Mouse (Mus musculus): Measurements from ENCODE around the gene Crocc2. TPM values are rescaled to one million over a fixed set of nuclear protein-coding genes. Genes with fewer than 3 reads are reported as not detected.

Crocc2 gene
- polyA plus RNA-seq, 1 experiment from 2014 or later = not detected

DNA sequence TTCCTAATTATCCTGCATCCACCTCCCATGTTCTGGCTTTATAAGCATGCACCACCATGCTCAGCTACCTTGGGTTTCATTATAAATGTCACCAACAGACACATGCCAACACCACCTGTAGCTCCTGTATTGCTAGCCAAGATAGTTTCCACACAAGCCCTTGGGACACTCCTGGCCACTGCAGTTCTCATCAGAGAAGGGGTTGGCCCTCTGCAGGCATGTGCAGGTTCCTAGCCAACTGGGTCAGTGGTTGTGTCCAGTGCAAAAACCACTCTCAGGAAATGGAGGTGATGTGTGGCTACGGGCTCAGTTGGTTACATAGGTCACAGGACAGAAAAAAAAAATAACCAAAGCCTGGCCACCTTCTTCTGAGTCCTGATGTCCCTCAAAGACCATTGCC lies 25.7 kb upstream of the Crocc2 start:
- WGBS (ENCODE audit: insufficient replicate concordance) = 55% methylated on average over 1 of the region's 1 CpGs
- Histone ChIP-seq H3K27me3 (ENCODE audit: insufficient read depth, low read length) (no peaks in the 10 kb centered on the region), H3K36me3 (replicated peaks; ENCODE audit: insufficient read depth, low read length) (no peaks in the 10 kb centered on the region), H3K4me3 (ENCODE audit: low read depth, low read length) (no peak overlapping the region), H3K9me3 (ENCODE audit: low read length) (no peaks in the 10 kb centered on the region), H3K9ac (replicated peaks) (no peak overlapping the region), H3K4me1 (ENCODE audit: insufficient read depth) (peaks cover 8% of the 10 kb centered on the region; the same call in 1 of the 2 replicates), H3K27ac (ENCODE audit: low read depth) (no peak overlapping the region), H3K4me2 (ENCODE audit: low read depth, low read length) (no peak overlapping the region)
- TF ChIP-seq EP300 (IDR thresholded peaks at IDR 0.05; ENCODE audit: low read depth) = no peak
- TF ChIP-seq CTCF (IDR thresholded peaks at IDR 0.05; ENCODE audit: low read depth) = no peak
- no peak for DNase-seq
- no peak for ATAC-seq

GRCm38 (mm10) chr1:93144176-93144575 lies 24.3 kb upstream of the Crocc2 start:
- Histone ChIP-seq H3K9ac (replicated peaks) (no peak overlapping the region), H3K36me3 (replicated peaks; ENCODE audit: insufficient read depth, low read length) (no peaks in the 10 kb centered on the region), H3K9me3 (ENCODE audit: low read length) (no peaks in the 10 kb centered on the region), H3K27ac (ENCODE audit: low read depth) (no peak overlapping the region), H3K4me1 (ENCODE audit: insufficient read depth) (peaks cover 4% of the 10 kb centered on the region; the same call in 1 of the 2 replicates), H3K4me3 (ENCODE audit: low read depth, low read length) (no peak overlapping the region), H3K27me3 (ENCODE audit: insufficient read depth, low read length) (no peaks in the 10 kb centered on the region), H3K4me2 (ENCODE audit: low read depth, low read length) (no peak overlapping the region)
- WGBS (ENCODE audit: insufficient replicate concordance) = 72% methylated on average over 9 of the region's 9 CpGs
- DNase-seq (no peak), ATAC-seq (no peak)
- no peak for TF ChIP-seq CTCF (IDR thresholded peaks at IDR 0.05; ENCODE audit: low read depth)
- TF ChIP-seq EP300 (IDR thresholded peaks at IDR 0.05; ENCODE audit: low read depth) = no peak

DNA sequence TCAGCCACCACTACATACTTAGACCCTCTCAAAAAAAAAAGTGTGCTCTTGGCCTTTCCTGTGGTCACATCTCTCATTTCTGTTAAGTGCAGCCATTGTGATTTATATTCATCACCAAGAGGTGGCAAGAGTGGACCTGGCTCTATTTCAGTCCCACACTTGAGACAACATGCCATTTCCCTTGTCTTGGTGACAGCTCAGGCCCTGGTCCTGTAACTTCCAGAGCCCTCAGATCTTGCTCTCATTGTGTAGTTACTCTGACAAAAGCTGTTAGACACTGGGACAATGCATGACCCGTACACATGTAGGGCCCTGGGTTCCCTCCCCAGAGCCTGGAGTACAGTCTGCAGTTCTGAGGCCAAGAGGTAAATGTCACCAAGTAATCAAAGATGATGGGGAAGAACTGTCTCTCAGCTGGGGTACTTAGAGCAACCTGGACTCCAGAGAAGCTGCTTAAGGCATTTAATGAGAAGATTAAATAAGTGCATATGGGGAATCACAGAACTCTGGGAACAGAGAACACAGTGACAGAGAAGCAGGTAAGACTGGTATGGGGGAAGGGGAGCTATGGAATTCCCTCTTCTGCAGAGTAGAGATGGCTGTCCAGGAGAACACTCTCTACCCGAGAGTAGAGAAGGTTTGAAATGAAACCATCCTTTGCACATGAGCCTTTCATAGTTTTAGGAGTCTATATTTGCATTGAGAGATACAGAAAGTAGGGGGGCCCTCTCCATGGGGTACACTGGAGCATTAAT lies 17.4 kb upstream of the Crocc2 start:
- Histone ChIP-seq H3K4me3 (ENCODE audit: low read depth, low read length) (no peak overlapping the region), H3K36me3 (replicated peaks; ENCODE audit: insufficient read depth, low read length) (no peaks in the 10 kb centered on the region), H3K27ac (ENCODE audit: low read depth) (no peak overlapping the region), H3K27me3 (ENCODE audit: insufficient read depth, low read length) (no peaks in the 10 kb centered on the region), H3K4me2 (ENCODE audit: low read depth, low read length) (no peak overlapping the region), H3K9me3 (ENCODE audit: low read length) (no peaks in the 10 kb centered on the region), H3K4me1 (ENCODE audit: insufficient read depth) (no peaks in the 10 kb centered on the region), H3K9ac (replicated peaks) (no peak overlapping the region)
- DNase-seq (no peak), ATAC-seq (no peak)
- TF ChIP-seq EP300 (IDR thresholded peaks at IDR 0.05; ENCODE audit: low read depth) = no peak
- TF ChIP-seq CTCF (IDR thresholded peaks at IDR 0.05; ENCODE audit: low read depth) = no peak
- WGBS (ENCODE audit: insufficient replicate concordance) = 56% methylated on average over 2 of the region's 2 CpGs

DNA sequence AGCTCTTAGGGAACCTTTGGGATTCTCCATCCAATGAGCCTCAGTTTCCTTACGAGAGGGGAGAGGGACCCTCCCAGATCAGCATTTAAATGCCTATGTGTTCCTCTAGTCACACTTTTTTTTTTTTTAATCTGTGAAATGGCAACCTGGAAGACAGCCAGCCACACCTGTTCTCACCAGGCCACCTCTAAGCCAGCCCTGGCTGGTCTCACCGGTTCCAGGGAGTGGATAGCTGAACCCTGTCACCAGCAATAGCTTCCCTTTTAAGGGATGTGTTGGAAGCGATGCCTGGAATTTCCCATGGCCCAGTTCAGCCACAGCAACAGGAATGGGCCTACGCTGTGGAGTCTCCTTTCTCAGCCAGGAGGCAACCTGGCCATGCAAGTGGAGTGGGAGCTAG lies 11.0 kb upstream of the Crocc2 start:
- H3K4me3 ChIP-seq (ENCODE audit: low read depth, low read length) = no peak overlapping the region
- H3K9me3 ChIP-seq (ENCODE audit: low read length) = no peaks in the 10 kb centered on the region
- H3K27me3 ChIP-seq (ENCODE audit: insufficient read depth, low read length) = no peaks in the 10 kb centered on the region
- WGBS (ENCODE audit: insufficient replicate concordance) = 67% methylated on average over 4 of the region's 4 CpGs
- no peak overlapping the region for H3K27ac ChIP-seq (ENCODE audit: low read depth)
- no peak for ATAC-seq
- DNase-seq = no peak
- TF ChIP-seq EP300 (IDR thresholded peaks at IDR 0.05; ENCODE audit: low read depth) = no peak
- no peak for TF ChIP-seq CTCF (IDR thresholded peaks at IDR 0.05; ENCODE audit: low read depth)
- no peak overlapping the region for H3K4me2 ChIP-seq (ENCODE audit: low read depth, low read length)
- no peaks in the 10 kb centered on the region for H3K36me3 ChIP-seq (replicated peaks; ENCODE audit: insufficient read depth, low read length)
- peaks cover 9% of the 10 kb centered on the region for H3K4me1 ChIP-seq (ENCODE audit: insufficient read depth)
- H3K9ac ChIP-seq (replicated peaks) = no peak overlapping the region

- Histone ChIP-seq H3K36me3 (replicated peaks; ENCODE audit: insufficient read depth, low read length) (no peaks in the 10 kb centered on the region), H3K4me3 (ENCODE audit: low read depth, low read length) (no peak overlapping the region), H3K4me2 (ENCODE audit: low read depth, low read length) (no peak overlapping the region), H3K27ac (ENCODE audit: low read depth) (no peak overlapping the region), H3K4me1 (ENCODE audit: insufficient read depth) (peaks cover 9% of the 10 kb centered on the region), H3K27me3 (ENCODE audit: insufficient read depth, low read length) (no peaks in the 10 kb centered on the region), H3K9me3 (ENCODE audit: low read length) (no peaks in the 10 kb centered on the region), H3K9ac (replicated peaks) (no peak overlapping the region)
- DNase-seq (no peak), ATAC-seq (no peak)
- TF ChIP-seq EP300 (IDR thresholded peaks at IDR 0.05; ENCODE audit: low read depth) = no peak
- TF ChIP-seq CTCF (IDR thresholded peaks at IDR 0.05; ENCODE audit: low read depth) = no peak
- 74% methylated on average over 8 of the region's 8 CpGs for WGBS (ENCODE audit: insufficient replicate concordance)
Measured at GRCm38 (mm10) chr1:93158916-93159315, 9.6 kb upstream of the Crocc2 start.

- H3K27ac ChIP-seq (ENCODE audit: low read depth) = no peak overlapping the region
- 70% methylated on average over 21 of the region's 21 CpGs for WGBS (ENCODE audit: insufficient replicate concordance)
- H3K9me3 ChIP-seq (ENCODE audit: low read length) = no peaks in the 10 kb centered on the region
- peaks cover 9% of the 10 kb centered on the region for H3K4me1 ChIP-seq (ENCODE audit: insufficient read depth)
- DNase-seq (no peak), ATAC-seq (no peak)
- H3K4me2 ChIP-seq (ENCODE audit: low read depth, low read length) = peak overlapping the region; percentile 40
- no peak for TF ChIP-seq EP300 (IDR thresholded peaks at IDR 0.05; ENCODE audit: low read depth)
- no peak for TF ChIP-seq CTCF (IDR thresholded peaks at IDR 0.05; ENCODE audit: low read depth)
- no peak overlapping the region for H3K9ac ChIP-seq (replicated peaks)
- H3K4me3 ChIP-seq (ENCODE audit: low read depth, low read length) = no peak overlapping the region
- no peaks in the 10 kb centered on the region for H3K27me3 ChIP-seq (ENCODE audit: insufficient read depth, low read length)
- no peaks in the 10 kb centered on the region for H3K36me3 ChIP-seq (replicated peaks; ENCODE audit: insufficient read depth, low read length)
Measured at GRCm38 (mm10) chr1:93159566-93160500, 8.7 kb upstream of the Crocc2 start.
